Mouse (Mus musculus) retina, postnatal 1 day (tissue): Measurements from ENCODE around the gene Rab44.
"Not testable (repeated sequence)": the region's sequence is repeated elsewhere in the genome, so short reads cannot be mapped to it uniquely, and the experiment has no call there.

ENCODE experiments used
- DNase-seq: peaks from one replicate; pipeline ENCODE4 v3.0.0-alpha.2; 2012

Gene Rab44

GRCm38 (mm10) chr17:29113591-29114352, at the start of gene Rab44:
Gene Rab44 (plus strand): TSS chr17:29114145.
- DNase-seq = no peak

- no peak for DNase-seq
Observed at GRCm38 (mm10) chr17:29065245-29065940, 48.6 kb upstream of the Rab44 start.

GRCm38 (mm10) chr17:29065971-29066370, 48.0 kb upstream of the Rab44 start:
- no peak for DNase-seq

GRCm38 (mm10) chr17:29067416-29067815, 46.5 kb upstream of the Rab44 start:
- DNase-seq = not testable (repeated sequence)

GRCm38 (mm10) chr17:29067847-29068246, 46.1 kb upstream of the Rab44 start:
- DNase-seq = no peak

- no peak for DNase-seq
Observed at GRCm38 (mm10) chr17:29069063-29069462, 44.9 kb upstream of the Rab44 start.

GRCm38 (mm10) chr17:29071820-29072219, 42.1 kb upstream of the Rab44 start:
- no peak for DNase-seq

- DNase-seq = peak; percentile 34
Observed at GRCm38 (mm10) chr17:29072701-29073307, 41.1 kb upstream of the Rab44 start.

GRCm38 (mm10) chr17:29073313-29073712, 40.6 kb upstream of the Rab44 start:
- DNase-seq = no peak

- no peak for DNase-seq
Observed at GRCm38 (mm10) chr17:29074085-29074484, 39.9 kb upstream of the Rab44 start.

- no peak for DNase-seq
Observed at GRCm38 (mm10) chr17:29076235-29076634, 37.7 kb upstream of the Rab44 start.

- DNase-seq = peak; percentile 64
Observed at GRCm38 (mm10) chr17:29077786-29078509, 36.0 kb upstream of the Rab44 start.

GRCm38 (mm10) chr17:29078519-29079383, 35.2 kb upstream of the Rab44 start:
- peak; percentile 61 for DNase-seq

GRCm38 (mm10) chr17:29080758-29081617, 33.0 kb upstream of the Rab44 start:
- DNase-seq = peak; percentile 53

GRCm38 (mm10) chr17:29081618-29082381, 32.1 kb upstream of the Rab44 start:
- peak; percentile 70 for DNase-seq

GRCm38 (mm10) chr17:29083586-29083985, 30.4 kb upstream of the Rab44 start:
- no peak for DNase-seq

GRCm38 (mm10) chr17:29084656-29085055, 29.3 kb upstream of the Rab44 start:
- no peak for DNase-seq

GRCm38 (mm10) chr17:29085266-29085665, 28.7 kb upstream of the Rab44 start:
- no peak for DNase-seq

- DNase-seq = no peak
Observed at GRCm38 (mm10) chr17:29086916-29087315, 27.0 kb upstream of the Rab44 start.

GRCm38 (mm10) chr17:29090776-29091175, 23.2 kb upstream of the Rab44 start, which contains the start of gene Cdkn1a:
Gene Cdkn1a (plus strand): TSS chr17:29090976.
- DNase-seq = no peak
